Mouse (Mus musculus) spleen, postnatal 10 days (tissue): ENCODE results near the gene Sema4d.
A peak's percentile ranks its signal among the peaks of the same experiment; 100 is the strongest.

Experiments
- DNase-seq, 2 experiments: peaks; one replicate each; pipeline ENCODE4 v3.0.0; 2021 to 2022; ENCODE audit warnings: low spot score in 2 of 2

Gene Sema4d

DNA sequence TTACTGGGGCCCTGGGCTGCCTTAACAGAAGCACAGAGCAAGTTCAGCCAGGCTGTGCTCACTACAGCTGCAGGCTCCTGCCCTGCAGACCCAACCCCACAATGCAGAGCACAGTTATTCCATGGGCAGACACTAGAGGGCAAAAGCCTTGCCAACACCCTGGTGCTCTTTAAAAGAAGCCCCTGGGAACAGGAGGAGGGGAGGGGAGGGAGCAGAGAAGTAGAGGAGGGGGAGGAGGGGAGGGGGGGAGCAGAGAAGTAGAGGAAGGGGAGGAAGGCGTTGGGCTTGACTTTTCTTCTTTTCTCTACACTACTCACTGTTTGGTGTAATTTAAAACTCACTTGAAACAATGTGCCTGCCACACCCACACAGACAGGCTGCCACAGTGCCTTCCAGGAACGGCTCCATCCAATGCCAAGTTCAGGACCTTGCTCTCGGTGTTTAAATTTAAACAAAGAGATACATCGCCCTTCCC is 63.6 kb downstream of the Sema4d start:
- peak in 1 of 2 experiments; percentile 29 for DNase-seq

DNA sequence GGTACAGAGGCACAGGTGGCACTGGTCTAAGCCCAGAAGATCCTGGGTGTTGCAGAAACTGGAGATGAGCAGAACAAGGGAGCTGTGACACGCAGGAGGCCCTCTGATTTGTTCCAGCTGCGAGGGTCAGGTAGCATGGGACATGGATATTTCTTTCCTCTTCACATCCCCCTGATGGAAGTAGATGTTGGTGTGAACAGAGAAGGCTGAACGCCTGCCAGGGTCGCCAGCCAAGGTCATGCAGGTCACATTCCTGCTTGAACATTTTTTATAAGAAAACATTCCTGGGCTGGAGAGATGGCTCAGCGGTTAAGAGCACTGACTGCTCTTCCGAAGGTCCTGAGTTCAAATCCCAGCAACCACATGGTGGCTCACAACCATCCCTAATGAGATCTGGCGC is 66.2 kb downstream of the Sema4d start:
- DNase-seq = no peak

DNA sequence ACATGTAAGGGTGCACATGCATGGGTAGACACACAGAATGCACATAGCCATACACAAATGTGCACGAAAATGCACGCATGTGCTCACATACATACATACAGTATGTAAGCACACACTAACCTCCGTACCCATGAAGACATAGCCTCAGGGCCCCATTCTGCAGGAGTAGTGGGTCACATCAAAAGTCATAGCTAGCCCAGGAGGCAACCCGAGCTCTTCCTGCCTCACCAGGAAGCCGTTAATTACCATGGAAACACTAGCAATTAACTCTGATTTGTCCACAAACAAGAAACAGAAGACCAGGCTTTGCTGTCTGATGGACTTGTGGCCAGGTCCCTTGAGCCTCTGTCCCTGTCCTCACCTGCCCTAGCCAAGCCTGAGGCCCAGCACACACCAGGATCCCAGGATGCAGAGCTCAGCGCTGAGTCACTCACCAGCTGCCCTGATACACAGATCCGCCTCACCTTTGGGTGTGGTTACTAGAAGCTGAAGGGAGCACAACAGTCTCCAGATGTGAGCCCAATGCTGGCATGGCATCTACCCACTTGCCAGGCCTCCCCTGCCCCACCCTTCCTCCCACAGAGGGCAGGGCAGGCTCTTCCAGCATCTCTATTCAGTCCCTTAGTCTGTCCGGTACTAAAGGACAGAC is 67.5 kb downstream of the Sema4d start:
- DNase-seq = no peak

DNA sequence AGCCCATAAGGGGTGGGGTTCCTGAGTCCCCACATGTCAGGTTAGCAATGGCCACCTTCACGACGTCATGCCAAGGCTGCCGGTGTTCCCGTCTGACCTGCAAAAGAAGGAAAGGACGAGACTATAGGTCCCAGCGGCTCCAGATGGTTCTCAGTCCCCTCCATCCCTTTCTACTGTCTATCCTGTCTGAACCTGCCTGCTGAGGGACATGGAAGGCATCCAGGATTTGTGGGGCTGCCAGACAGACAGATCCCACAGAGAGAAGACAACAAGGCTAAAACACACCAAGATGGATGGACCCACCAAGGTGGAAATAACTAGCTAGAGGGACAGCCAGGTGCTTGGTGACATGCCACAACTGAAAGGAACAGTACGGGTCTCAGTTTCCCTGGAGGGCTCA is 68.1 kb downstream of the Sema4d start:
- no peak for DNase-seq

DNA sequence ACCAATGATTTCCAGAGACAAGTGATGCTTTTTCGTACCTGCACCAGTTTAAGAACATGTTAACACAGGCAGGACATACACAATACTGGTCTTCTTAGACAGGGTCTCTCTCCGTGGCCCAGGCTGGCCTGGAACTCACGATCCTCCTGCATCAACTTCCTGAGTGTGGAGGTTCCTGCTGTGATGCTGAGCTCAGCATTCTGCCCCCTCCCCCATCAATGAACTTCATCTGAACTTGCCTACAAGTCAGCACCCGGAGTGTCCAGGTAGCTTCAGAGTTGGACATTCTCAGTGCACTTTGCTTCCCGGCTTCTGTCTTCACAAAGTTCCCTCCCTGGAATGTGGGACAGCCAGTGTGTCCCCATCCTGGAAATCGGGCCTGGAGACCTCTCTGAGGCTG is 69.0 kb downstream of the Sema4d start:
- no peak for DNase-seq

DNA sequence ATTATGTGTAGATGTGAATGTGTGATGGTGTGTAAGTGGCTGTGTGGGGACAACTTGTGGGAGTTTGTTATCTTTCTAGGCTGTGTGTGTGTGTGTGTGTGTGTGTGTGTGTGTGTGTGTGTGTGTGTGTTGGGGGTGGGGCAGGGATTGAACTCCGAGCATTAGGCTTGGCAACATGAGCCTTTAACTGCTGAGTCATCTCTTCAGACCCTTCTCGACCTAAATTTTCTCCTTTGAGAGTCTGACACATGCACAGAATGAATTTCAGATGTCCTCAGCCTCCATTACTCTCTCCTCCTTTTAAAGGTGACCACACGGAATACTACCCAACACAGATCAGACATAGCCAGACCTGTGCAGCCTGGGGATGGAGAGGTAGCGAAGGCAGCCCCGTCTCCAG is 70.4 kb downstream of the Sema4d start:
- no peak for DNase-seq

DNA sequence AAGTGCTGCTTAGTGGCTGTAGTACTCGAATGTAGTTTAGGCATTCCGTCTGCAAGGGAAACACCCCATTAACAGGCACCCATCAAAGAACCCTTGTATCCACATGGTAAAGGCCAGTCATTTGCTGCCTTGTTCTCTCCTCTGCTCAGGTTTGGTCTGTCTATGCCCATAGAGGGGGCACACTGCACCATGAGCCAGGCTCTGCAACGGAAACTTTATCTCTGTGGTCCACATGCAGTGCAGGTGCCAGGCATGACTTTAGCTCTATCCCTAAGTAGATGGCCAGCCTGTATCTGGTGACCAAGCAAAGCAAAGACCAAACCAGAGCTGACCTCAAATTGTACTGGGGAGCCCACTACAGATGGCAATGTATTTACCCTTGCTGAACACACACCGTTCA is 73.0 kb downstream of the Sema4d start:
- no peak for DNase-seq

DNA sequence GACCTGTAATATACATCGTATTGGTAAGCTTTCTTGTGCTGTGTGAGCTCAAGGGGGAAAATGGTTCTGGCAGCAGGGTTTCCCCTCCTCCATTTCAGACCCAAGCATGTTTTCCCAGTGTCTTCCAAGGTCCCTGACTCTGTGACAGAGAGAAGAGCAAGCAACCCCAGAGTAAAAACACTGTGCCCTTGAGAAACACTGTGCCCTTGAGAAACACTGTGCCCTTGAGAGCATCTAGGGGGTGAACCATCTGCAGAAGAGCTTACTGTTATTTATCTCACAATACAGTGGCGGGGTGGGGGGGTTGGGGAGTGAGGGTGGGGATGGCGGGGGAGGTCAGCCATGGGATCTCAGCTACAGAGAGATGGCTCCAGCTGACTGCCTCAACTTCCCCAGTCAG is 74.3 kb downstream of the Sema4d start:
- DNase-seq = no peak

DNA sequence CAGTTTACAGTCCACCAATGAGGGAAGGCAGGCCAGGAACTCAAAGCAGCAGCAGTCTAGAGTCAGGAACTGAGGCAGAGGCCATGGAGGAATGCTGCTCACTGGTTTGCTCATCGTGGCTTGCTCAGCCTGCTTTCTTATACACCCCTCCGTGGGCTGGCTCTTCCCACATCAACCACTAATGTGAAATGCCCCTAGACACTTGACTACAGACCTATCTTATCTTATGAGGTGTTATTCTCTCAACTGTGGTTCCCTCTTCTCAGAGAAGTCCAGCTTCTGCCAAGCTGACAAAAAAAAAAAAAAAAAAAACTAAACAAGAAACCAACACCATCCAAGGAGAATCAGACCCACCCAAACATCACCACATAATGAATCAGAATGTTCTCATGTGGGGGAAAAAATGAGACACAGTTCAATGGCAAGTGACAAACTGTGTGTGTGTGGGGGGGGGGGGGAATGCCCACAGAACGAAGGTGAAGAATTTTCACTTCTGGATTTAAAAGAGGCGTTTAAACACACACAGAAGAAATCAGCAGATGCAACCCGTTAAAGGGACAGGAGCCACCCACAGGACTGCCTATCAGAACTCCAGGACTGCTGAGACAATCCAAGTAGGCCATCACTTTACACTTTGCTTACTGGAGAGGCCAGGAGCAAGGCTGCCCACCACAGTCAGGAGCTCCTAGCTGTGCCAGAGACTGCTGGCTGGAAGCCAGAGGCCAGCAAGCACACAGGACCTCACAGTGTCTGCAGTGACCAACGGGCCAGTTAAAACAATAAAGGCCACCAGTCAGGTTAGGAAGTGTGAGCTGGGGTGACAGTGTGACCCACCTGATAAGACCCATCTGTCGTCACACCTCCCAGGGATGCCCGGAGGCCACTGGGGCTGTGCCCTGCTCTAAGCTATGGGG is 76.9 kb downstream of the Sema4d start:
- no peak for DNase-seq

DNA sequence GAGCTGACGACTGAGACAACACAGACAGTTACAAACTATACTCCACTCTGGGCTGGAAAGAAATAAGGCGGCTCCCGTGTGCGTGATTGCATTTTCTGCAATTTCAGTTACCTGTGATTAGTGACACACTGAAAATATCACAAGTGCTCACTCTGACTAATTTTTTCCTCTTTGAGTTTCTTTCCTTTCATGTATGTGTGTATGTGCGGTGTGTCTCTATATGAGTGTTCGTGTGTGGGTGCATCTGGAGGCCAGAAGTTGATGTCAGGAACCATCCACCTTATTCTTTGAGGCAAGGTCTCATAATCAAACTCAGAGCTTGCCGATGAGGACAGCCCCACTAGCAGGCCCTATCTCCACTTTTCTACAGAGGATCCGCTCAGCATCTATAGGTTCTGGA is 81.5 kb downstream of the Sema4d start:
- no peak for DNase-seq

DNA sequence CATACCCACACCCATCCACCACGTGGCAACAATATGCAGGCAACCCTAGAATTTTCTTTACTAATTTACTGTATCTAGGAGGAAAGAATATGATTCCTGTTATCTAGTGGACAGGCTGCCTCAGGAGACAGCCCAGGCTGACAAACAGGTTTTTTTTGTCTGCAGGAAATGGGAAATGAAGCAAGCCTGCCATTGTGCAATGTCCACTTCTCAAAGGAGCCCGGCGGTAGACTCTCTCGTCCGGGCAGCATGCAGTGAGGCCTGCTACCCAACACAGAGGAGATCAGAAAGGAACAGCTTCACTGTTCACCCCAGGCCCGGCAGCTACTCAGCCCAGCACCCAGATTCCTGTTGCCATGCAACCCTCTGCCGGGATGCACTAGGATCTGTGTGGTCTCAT is 82.8 kb downstream of the Sema4d start:
- no peak for DNase-seq

DNA sequence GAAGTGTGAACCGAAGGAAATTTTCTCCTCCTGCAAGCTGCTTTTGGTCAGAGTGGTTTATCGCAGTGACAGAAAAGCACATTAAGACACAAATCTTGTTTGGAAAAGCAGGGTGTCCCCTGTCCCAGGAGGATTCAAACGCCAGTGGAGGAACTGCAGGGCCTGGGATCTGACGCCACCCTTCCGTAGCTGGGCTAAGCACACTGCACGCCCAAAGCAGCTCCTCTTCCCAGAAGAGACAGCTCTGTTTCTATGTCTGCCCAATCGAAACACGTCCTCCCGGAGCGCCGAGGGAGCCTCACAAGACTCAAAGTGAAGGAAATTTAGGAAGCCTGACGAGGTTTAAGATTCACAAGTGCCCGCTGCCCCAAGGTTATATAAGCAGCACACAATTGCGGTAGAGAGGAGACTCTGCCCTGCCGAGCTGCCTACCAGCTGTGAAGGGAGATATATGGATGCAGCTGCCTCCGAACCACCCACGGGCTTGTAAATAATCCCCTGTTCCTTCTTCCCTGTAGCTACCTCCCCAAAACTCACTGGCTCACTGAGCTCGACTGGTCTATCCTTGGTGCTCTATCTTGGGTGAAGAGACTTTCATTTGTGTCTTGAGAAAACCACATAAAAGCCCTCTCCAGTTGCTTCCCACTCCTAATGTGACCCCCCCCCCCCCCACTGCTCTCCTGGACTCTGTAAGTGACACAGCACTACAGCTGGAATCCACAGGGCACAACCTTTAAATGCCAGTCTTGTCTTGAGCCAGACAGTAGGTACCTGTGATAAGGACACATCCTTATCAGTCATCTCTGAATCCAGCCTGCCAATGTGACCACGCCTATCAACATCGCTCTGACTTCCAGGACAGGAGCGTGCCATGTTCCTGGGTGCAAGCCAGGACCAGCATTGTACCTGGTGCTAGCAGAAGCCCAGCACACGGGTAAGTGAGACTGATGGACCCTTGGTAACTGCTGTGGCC is 87.4 kb downstream of the Sema4d start:
- no peak for DNase-seq

DNA sequence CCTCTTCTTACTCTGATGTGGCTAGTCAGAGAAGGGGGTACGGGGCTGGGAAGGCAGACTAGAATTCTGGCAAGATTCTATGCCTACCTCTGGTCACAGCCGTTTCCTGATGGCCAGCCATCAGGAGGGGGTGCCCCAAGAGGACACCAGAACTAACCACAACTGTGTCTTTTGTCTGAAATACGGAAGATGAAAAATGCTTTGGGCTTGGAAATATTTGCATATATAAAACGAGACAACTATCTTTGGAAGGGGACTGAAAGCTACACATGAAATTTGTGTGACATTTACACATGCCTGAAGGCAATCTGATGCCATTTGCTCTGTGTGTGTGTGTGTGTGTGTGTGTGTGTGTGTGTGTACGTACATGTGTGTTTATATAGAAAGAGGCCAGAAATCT is 89.7 kb downstream of the Sema4d start:
- no peak for DNase-seq

DNA sequence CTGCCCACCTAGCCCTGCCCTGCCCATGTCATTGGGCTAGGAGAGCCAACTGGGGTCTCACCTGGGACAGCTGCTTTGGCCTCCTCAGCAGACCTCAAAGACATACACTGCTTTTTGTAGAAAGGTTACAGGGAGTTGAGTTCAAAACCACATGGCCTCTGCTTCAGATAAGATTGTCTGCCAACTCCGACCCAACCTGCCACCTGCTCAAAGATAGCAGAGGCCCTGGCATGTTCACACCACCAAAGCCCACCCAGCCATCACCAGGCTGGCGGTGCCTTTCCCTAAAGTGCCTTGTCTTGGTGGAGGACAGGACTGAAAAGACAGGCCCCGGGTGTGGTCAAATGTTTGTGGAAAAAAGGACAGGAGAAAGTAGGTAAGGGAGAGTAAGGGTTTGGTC is 95.2 kb downstream of the Sema4d start:
- no peak for DNase-seq

DNA sequence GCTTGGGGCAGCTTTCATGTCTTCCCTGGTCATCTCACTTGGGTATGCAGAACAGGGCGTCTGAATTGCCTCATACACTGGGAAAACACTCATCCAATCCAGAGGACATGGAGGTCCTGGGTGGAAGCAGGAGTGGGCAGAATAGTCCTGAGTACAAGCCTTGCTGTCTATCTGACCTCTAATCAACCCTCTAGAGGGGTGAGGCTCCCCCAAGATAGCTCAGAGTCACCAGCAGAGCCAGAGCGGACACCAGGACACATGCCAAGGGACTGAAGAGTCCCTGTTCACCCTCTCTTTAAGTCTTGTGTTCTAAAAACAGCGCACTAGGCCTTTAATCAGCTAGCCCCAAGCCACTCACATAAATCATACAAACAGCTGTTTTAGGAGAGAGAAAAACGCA is 95.7 kb downstream of the Sema4d start:
- no peak for DNase-seq

DNA sequence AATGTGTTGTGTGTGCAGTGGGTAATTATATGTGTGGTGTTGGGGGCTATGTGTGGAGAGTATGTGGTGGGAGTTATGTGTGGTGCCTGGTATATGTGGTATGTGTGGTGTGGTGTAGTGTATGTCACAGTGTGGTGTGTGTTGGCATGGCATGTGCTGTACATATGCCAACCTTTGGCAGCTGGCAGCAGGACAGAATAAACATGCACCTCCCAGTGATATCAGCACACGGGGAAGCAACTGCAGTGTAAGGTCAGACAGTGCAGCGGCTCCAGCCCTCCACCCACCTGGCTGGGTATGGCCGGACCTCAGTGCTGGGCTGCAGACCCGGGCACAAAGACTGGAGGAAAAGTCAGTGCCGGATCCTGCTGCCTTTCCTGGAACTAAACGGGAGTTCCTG is 96.1 kb downstream of the Sema4d start:
- no peak for DNase-seq

DNA sequence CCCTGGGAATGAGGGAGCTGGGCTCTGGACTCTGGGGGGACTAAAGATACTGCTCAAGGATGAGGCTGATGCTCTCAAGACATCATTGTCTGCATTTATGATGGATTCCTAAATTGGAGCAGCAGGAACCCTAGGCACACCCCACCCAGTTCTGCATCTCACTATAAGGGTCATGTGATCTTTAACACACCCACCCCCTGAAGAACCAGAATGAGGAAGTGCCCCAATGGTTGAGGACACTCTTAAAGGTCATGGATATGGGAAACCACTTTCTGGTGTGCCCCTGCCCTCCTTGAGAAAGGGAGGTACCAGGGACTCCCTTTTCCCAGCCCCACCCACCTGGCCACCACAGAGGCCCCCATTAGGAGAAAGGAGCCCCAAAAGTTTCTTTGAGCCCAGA is 97.1 kb downstream of the Sema4d start:
- no peak for DNase-seq

DNA sequence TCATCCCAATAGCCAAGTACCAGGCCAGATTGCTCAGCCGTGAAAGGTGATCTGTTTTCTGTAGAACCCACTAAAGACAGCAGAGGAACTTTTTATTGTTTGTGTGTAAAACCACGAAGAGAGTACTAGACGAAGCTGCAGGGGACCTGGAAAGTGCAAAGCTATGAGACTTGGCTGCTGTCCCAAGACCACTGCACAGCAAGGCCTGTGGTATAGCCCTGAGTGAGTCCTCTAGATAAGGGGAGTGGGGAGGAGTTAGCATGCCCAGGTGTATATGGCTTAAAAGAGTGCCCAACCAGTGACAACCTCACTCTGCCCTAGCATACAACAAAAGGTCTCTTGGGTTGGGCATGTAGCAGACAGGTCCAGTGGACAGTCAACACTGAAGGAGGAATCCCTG is 104.9 kb downstream of the Sema4d start:
- DNase-seq = no peak

DNA sequence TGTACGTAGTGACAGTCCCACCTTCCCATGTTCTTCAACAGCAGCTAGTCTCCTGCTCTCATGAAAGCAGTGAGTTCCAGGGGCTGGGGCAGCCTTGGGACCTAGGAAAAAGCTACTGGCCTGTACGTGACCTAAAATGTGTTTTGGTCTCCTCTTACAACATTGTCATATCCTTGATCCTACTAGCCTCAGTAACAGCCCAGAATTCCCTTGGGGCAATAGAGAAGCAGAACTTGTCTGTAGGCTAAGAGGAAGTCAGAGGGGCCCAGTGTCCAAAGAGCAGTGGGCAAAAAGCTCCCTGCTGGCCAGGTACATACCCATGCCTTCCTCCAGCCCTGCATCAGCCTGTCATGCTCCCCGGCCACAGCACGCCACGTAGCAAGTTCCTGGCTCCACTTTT is 106.6 kb downstream of the Sema4d start:
- DNase-seq = no peak

DNA sequence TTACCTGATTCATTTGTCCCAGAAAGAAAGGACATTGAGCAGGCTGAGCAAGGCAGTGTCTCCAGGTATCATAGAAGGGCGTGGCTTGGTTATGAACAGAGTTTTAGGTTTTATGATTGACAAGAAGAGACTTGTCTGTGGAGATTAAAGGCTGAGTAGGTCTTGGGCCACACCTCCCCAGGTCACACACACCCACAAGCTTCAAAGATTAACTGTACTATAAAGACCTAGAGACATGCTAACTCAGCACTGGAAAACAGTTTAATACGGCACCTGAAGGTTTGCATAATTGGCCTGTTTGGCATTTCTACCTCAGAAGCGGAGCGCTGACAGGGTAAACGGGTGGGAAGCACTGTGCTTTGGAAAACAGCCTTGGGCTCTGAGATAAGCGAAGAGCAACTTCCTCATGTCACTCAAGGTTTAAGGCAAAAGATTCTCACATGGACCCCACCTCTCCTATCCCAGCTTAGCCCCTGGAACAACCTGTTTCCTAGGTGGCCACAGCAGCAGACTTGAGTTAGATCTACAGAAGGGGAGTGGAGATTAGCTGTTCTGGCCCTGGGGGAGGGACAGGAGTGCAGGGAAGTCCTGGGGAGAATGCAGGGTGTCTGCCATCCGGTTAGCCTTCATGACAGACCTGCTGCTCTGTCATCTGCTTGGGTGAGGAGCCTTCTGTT is 108.1 kb downstream of the Sema4d start:
- no peak for DNase-seq

DNA sequence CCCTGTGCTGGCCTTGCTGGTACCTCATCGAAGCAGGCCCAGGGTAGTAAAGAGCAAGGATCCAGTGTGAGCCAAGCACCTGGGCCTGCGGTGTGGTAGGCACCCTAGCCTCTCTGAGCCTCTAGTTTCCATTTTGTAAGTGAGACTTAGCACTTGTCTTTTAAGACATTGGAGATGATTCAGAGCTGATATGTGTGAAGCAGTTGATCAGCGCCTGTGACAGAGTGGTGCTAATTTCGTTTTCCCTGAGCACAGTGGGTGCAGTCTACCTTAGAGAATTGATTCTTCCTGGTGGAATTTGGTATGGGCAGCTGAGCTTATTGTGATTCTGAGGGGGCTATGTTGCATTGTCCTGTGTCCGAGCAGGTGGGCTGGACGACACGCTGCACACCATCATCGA is 111.9 kb downstream of the Sema4d start:
- no peak for DNase-seq

DNA sequence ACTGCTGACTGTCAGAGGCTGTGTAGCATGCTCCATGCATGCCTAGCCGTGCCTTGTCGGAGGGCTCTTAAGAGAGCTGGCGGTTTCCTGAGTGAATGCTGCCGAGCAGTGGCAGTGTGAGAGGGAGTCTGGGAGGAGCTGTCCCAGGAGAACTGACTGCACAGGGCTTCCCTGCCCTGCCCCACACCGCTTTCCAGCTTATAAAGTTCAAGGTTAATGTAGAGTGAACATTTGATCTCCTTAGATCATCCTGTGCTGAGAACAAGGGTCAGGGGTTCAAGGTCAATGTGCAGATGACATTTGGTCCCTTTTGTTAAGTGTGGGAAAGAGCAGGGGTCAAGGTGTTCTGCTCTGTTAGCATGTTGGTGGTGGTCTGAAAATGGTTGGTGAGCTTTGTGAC is 112.5 kb downstream of the Sema4d start:
- no peak for DNase-seq
